Mouse (Mus musculus) hematopoietic stem cell, adult 5-6 weeks (primary cell): Measurements from ENCODE around the gene Endod1. TPM values are rescaled to one million over a fixed set of nuclear protein-coding genes. Genes with fewer than 3 reads are reported as not detected.
A peak's percentile ranks its signal among the peaks of the same experiment; 100 is the strongest.

Source experiments
- ATAC-seq, 2 experiments: fragments of 125-278 bp in 1 of 2; replicated peaks in 1 of 2; 2 replicates each; pipeline ENCODE4 v1.8.0; 2016 to 2017; ENCODE audit warnings: inconsistent platforms in 2 of 2, mild to moderate bottlenecking in 2 of 2, moderate number of reproducible peaks in 2 of 2, low read depth in 1 of 2, moderate TSS enrichment in 1 of 2; ENCODE audit not compliant: low FRiP score in 2 of 2, poor library complexity in 2 of 2, severe bottlenecking in 2 of 2, insufficient read depth in 1 of 2, low TSS enrichment in 1 of 2
- total RNA-seq: library from RNA; stranded (forward); fragments of 172-1452, 232-1000 nt; gene quantifications from 2 replicates; pipeline ENCODE4 v1.2.3, GENCODE M21; 2017

Gene Endod1
- total RNA-seq, 1 experiment from 2014 or later = 14.4 TPM

DNA sequence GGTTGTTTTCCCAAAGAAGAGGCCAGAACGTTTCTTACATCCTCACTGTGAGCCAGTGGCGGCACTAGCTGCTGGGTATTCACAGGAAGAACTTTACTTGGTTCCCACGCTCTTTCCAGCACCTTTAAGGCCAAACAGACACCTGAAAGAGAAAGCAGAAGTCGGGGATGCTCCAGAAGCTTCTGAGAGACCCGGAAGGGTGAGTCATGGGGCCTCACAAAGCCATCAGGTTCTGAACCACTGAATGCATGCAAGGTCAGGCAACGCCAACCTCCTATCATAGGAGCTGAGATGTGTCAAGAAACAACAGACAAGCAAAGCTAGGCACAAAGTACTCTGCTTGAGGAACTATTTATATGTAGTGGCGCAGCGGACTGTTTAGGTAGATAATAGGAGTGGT lies 4.4 kb upstream of the Endod1 start:
- no peak for ATAC-seq

DNA sequence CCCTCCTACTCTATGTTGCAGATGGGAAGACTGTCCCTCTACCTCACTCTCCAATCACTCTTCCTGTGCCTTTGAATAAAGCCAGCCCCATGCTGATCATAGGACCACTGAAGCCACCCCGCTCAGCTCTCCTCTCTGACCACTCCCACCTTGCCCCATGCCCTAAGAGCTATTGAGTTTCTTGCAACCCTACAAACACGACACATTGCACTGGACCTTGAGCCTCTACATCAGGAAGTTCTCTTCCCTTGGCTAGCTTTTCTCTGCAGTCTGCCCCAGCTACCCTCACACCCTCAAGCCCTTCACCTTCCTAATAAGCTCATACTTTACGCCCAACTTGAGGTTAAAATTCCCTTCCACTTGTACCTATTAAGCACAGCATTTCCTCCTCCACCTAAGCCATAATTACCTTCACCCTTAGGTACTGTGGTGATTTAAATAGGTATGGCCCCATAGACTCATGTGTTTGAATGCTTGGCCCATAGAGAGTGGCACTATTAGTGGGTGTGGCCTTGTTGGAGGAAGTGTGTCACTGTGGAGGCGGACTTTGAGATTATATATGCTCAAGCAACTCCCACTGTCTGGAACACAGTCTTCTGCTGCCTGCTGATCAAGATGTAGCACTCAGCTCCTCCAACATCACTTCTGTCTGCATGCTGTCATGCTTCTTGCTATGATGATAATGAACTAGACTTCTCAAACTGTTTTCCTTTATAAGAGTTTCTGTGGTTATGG lies 2.0 kb upstream of the Endod1 start:
- ATAC-seq = no peak

DNA sequence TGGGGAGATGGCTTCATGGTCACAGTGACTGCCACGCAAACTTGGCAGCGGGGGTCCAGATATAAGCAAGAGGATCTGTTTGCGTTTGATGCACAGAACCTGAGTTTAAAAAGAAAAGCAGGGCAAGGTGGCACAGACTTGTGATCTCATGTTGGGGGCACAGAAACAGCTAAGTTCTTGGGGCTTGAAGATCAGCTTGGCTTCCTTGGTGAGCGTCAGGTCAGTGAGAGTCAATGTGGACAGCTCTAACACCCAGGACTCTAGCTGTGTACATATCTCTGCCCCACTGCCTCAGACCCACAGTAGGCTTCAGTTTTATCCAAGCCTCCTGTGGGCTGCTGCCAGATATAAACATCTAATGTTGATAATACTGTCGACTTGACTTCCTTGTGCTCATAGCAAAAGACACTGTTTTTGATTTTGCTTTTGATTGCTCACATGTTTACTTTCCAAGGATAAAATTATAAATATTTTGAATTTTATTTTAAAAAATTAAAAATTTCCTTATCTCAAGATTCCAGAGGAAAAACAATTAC lies 1.0 kb upstream of the Endod1 start:
- ATAC-seq = no peak

GRCm38 (mm10) chr9:14380386-14381285 lies 671 bp downstream of the Endod1 start:
- ATAC-seq = peak; percentile 95 to 96

- ATAC-seq = no peak
Measured at GRCm38 (mm10) chr9:14379769-14380385, 1.4 kb downstream of the Endod1 start.

DNA sequence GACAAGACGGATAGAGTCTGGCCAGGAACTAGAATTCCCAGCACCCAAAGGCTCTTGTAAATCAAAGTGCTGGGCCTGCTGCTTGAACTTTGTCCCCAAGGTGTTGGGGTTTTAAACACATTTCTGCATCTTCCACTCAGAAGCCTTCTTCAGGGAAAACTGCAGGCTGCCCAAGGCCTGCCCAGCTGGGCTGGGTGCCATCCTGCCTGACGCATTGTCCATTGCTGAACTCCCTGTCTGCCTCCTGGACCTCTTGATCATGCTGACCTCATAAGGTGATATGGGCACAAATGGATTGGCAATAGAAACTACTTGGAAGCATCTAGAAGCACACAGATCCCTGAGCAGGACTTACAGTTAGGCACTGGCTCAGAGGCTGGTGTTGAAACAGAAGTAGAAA lies 3.2 kb downstream of the Endod1 start:
- no peak for ATAC-seq

DNA sequence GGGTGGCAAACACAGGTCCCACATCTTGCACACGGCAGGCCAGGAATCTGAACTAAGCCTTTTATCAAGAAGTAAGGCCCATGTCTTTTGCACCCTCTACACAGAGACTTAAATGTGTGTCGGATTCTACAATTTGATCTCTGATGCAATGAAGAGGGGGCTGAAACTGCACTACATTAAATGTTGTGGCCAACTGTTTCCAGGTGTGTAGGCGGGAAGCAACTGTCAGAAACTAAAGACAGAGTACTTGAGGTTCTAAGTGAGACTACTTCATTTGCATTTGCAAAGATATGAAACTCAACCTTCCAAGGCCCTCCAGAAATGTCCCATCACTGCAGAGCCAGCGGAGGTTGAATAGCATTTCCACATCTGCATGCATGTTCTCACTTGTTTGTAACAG lies 5.2 kb downstream of the Endod1 start:
- ATAC-seq = no peak

DNA sequence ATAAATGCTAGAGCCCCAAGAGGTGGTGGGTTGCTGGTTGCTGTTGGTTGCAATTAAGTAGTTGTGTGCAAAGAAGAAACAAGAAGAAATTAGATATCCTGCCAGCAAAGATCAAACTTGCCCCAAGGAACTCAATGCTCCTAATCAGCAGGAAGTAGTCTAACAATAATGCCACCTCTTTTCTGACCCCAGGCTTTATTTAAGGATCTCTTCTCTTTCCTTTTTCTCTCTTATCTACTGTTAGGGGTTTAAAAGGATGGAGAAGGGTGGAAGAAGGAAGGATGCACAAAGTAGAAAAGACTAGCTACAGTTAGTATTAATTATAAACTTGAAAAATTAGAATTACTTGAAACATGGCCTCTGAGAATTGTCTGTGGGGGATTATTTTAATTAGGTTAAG lies 8.9 kb downstream of the Endod1 start:
- no peak for ATAC-seq

DNA sequence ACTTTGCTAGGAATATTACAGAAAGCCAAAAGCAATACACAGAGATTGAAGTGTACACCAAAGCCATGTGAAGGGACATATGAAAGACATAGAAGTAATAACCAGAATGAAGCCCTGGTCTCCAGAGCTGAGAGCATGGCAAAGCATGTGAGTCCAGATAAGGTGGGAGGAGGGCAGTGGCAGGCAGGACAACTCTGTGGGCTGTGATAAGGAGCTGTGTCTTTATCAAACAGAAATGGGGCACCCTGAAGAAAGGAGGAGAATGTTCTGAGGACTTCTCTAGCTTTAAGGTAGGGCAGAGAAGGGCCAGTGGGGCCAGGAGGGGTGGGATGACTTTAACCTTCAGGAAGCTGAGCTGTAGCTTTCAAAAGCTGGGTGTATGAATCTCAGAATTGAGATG lies 12.0 kb downstream of the Endod1 start:
- peak in 1 of 2 experiments; percentile 37; a peak in 1 of 4 replicates for ATAC-seq

DNA sequence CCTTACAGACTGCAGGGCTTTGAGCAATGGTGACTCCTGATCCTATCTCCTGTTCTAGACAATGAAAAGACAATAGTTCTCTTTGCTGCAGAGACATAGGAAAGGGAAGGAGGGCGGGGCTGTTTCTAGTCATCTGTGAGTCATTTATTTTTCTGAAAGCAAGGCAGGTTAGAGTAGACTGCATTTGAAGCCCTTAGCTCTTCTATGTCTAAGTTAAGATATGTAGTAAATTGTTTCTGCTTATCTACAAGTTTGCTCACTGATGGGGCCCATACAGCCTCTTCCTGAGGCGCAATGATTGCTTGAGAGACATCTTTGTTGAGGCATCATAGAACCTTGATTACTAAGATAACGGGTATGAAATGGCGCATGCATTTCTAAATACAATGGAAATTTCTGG lies 13.5 kb downstream of the Endod1 start:
- ATAC-seq = no peak

DNA sequence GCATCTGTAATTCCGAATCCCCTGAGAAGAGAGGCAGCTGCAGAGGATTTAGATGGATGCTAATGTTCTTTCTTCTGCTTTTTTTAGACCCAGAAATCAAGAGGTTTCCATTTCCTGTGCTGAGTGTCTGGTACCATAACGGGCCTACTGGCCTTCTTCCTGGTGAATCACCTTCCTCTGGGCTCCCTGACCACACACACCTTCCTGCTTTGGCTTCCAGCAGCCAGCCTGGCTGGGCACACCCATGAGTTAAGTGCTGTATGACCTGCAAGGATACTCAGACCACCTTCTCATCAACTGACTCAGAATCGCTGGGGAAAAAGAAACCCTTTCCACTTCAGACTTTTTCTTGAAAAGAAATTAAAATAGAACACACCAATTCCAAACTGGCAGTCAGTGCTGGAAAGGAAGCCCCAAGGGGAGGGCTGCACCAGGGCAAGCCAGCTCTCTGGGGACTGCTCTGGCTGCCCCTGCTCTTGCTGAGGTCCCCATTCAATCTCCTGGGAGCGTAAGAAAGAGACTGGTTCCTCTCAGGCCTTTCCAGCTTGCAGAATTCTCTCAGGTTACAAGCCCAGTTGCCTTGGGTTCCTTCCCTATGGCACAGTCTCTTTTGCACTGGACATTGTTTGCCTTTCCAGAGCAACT lies 15.7 kb downstream of the Endod1 start:
- peak; percentile 77 to 80 for ATAC-seq

- no peak for ATAC-seq
Measured at GRCm38 (mm10) chr9:14364719-14365118, 16.6 kb downstream of the Endod1 start.

DNA sequence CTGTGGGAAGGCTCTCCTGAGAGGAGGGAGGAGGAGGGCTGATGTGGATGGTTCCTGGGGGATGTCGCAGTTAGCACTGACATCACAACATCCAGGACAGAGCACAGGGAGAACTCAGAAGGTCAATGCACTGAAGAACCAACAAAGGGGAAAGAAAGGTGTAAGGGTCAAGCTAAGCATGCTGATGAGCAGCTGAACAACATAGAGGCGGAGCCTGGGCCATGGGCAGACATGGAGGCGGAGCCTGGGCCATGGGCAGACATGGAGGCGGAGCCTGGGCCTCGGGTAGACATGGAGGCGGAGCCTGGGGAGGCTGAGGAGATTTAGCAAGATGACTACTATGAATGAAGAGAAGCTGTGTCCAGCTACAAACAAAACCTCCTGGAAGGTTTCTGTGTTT lies 17.8 kb downstream of the Endod1 start:
- ATAC-seq = peak in 1 of 2 experiments; percentile 16; a peak in 1 of 4 replicates

- ATAC-seq = no peak
Measured at GRCm38 (mm10) chr9:14362068-14362768, 19.1 kb downstream of the Endod1 start.

DNA sequence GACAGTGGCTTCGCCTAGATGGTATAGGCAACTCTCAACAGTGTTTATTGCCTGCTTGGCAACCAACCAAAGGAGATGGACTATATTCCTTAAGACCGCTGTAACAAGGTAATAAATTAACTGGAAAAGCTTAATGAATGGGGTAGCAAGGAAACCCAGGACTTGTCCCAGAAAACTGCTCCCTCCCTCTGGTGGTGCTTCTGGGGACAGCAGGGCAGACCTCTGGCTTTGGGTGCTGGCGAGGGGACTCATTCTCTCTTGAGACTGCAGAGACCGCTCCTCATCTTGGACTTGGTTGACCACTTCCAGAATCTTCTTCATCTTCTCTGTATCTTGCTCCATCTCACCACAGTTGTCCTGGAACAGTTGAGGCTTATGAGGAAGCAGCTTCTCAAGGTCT lies 24.3 kb downstream of the Endod1 start:
- ATAC-seq = no peak

DNA sequence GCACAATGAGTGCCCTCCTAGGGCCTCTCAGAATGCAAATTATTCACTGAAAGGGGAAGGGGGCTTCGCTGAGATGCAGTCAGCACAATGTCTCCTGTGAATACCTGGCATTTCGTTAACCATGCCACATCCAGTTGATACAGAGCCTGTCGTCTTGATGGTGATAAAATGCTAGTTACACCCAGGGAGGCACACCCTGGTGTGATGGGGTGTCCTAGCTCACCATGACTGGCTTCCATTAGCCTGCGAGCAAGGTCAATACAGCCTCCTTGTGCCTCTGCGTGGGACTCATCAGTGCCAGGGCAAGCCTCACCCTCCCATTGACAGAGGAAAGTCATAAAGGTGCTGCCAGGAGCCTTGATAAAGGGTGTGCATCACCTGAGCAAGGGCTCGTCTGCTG lies 26.5 kb downstream of the Endod1 start:
- ATAC-seq = no peak

- ATAC-seq = no peak
Measured at GRCm38 (mm10) chr9:14352337-14352736, 29.0 kb downstream of the Endod1 start.
